Mouse (Mus musculus): ENCODE measurements at regions not wholly inside any gene's neighbourhood (a gene's known extent, or its start where the extent isn't known, plus 50 kb on each side); places are given as distances from the start of the nearest gene placed in this dataset.

GRCm38 (mm10) chr16:5380626-5381025 lies 124.8 kb upstream of the Eef2kmt start:
- 92% methylated on average over 3 of the region's 3 CpGs for WGBS
- H3K9ac ChIP-seq (ENCODE audit: low read depth, low read length), result no peak overlapping the region
- no peaks in the 10 kb centered on the region for H3K36me3 ChIP-seq (ENCODE audit: control insufficient read depth, insufficient read depth, low read length)

GRCm38 (mm10) chr16:5377001-5377400 lies 121.2 kb upstream of the Eef2kmt start:
- no peaks in the 10 kb centered on the region for H3K36me3 ChIP-seq (ENCODE audit: control insufficient read depth, insufficient read depth, low read length)
- no peaks in the 10 kb centered on the region for H3K4me1 ChIP-seq (ENCODE audit: control insufficient read depth, insufficient read depth, low read length)
- 88% methylated on average over 3 of the region's 3 CpGs for WGBS
- ATAC-seq, result no peak
- no peak overlapping the region for H3K4me2 ChIP-seq (ENCODE audit: low read length)
- no peaks in the 10 kb centered on the region for H3K27me3 ChIP-seq (ENCODE audit: control insufficient read depth, insufficient read depth, low read depth, low read length)
- H3K4me3 ChIP-seq (ENCODE audit: low read depth, low read length), result no peak overlapping the region
- H3K27ac ChIP-seq (ENCODE audit: low read length), result no peak overlapping the region
- no peaks in the 10 kb centered on the region for H3K9me3 ChIP-seq (replicated peaks; ENCODE audit: control insufficient read depth, low read length, poor library complexity, severe bottlenecking)
- H3K9ac ChIP-seq (ENCODE audit: low read depth, low read length), result no peak overlapping the region

More at GRCm38 (mm10) chr16:5380626-5381025, 124.8 kb upstream of the Eef2kmt start:
- no peaks in the 10 kb centered on the region for H3K9me3 ChIP-seq (replicated peaks; ENCODE audit: control insufficient read depth, low read length, poor library complexity, severe bottlenecking)
- H3K27ac ChIP-seq (ENCODE audit: low read length), result no peak overlapping the region
- H3K4me2 ChIP-seq (ENCODE audit: low read length), result no peak overlapping the region
- H3K4me1 ChIP-seq (ENCODE audit: control insufficient read depth, insufficient read depth, low read length), result peaks cover 9% of the 10 kb centered on the region
- H3K27me3 ChIP-seq (ENCODE audit: control insufficient read depth, insufficient read depth, low read depth, low read length), result no peaks in the 10 kb centered on the region
- ATAC-seq, result no peak
- no peak overlapping the region for H3K4me3 ChIP-seq (ENCODE audit: low read depth, low read length)

GRCm38 (mm10) chr16:5374818-5375605 lies 119.2 kb upstream of the Eef2kmt start:
- Histone ChIP-seq H3K4me2 (ENCODE audit: low read length) (no peak overlapping the region), H3K9me3 (replicated peaks; ENCODE audit: control insufficient read depth, low read length, poor library complexity, severe bottlenecking) (no peaks in the 10 kb centered on the region), H3K36me3 (ENCODE audit: control insufficient read depth, insufficient read depth, low read length) (no peaks in the 10 kb centered on the region), H3K27ac (ENCODE audit: low read length) (no peak overlapping the region), H3K9ac (ENCODE audit: low read depth, low read length) (no peak overlapping the region), H3K4me1 (ENCODE audit: control insufficient read depth, insufficient read depth, low read length) (no peaks in the 10 kb centered on the region), H3K4me3 (ENCODE audit: low read depth, low read length) (no peak overlapping the region), H3K27me3 (ENCODE audit: control insufficient read depth, insufficient read depth, low read depth, low read length) (no peaks in the 10 kb centered on the region)
- WGBS, result 61% methylated on average over 6 of the region's 6 CpGs
- no peak for ATAC-seq

- Histone ChIP-seq H3K9me3 (replicated peaks; ENCODE audit: control insufficient read depth, low read length, poor library complexity, severe bottlenecking) (no peaks in the 10 kb centered on the region), H3K27me3 (ENCODE audit: control insufficient read depth, insufficient read depth, low read depth, low read length) (no peaks in the 10 kb centered on the region), H3K4me1 (ENCODE audit: control insufficient read depth, insufficient read depth, low read length) (no peaks in the 10 kb centered on the region), H3K4me3 (ENCODE audit: low read depth, low read length) (no peak overlapping the region), H3K36me3 (ENCODE audit: control insufficient read depth, insufficient read depth, low read length) (no peaks in the 10 kb centered on the region), H3K9ac (ENCODE audit: low read depth, low read length) (no peak overlapping the region), H3K27ac (ENCODE audit: low read length) (no peak overlapping the region), H3K4me2 (ENCODE audit: low read length) (no peak overlapping the region)
- WGBS, result 83% methylated on average over 4 of the region's 4 CpGs
- ATAC-seq, result no peak
Measured at GRCm38 (mm10) chr16:5371175-5371893, 115.6 kb upstream of the Eef2kmt start.

DNA sequence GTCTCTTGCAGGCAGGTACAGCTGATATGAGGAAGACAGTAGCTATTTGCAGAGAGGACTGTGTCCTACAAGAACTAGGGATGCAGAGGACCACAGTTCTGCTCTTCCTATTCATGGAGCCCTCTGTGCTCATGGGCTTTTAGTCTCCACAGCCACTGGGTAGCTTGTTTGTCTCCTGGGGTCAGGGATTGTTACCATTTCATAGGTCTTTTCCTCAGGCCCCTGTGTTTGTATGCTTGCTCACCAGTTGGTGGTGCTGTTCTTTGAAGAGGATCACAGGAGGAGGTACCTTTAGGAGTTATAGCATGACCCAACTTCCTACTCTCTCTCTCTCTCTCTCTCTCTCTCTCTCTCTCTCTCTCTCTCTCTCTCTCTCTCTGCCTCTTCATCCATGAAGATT lies 114.7 kb upstream of the Eef2kmt start:
- ATAC-seq, result no peak
- Histone ChIP-seq H3K9me3 (replicated peaks; ENCODE audit: control insufficient read depth, low read length, poor library complexity, severe bottlenecking) (no peaks in the 10 kb centered on the region), H3K4me2 (ENCODE audit: low read length) (no peak overlapping the region), H3K36me3 (ENCODE audit: control insufficient read depth, insufficient read depth, low read length) (no peaks in the 10 kb centered on the region), H3K27me3 (ENCODE audit: control insufficient read depth, insufficient read depth, low read depth, low read length) (no peaks in the 10 kb centered on the region), H3K27ac (ENCODE audit: low read length) (no peak overlapping the region), H3K4me1 (ENCODE audit: control insufficient read depth, insufficient read depth, low read length) (no peaks in the 10 kb centered on the region), H3K9ac (ENCODE audit: low read depth, low read length) (no peak overlapping the region), H3K4me3 (ENCODE audit: low read depth, low read length) (no peak overlapping the region)

- no peak overlapping the region for H3K27ac ChIP-seq (ENCODE audit: low read length)
- H3K4me3 ChIP-seq (ENCODE audit: low read depth, low read length), result no peak overlapping the region
- no peaks in the 10 kb centered on the region for H3K36me3 ChIP-seq (ENCODE audit: control insufficient read depth, insufficient read depth, low read length)
- no peak overlapping the region for H3K4me2 ChIP-seq (ENCODE audit: low read length)
- no peaks in the 10 kb centered on the region for H3K4me1 ChIP-seq (ENCODE audit: control insufficient read depth, insufficient read depth, low read length)
- ATAC-seq, result no peak; the same call in 1 of the 2 replicates
- H3K27me3 ChIP-seq (ENCODE audit: control insufficient read depth, insufficient read depth, low read depth, low read length), result no peaks in the 10 kb centered on the region
- WGBS, result 25% methylated on average over 7 of the region's 7 CpGs
- no peaks in the 10 kb centered on the region for H3K9me3 ChIP-seq (replicated peaks; ENCODE audit: control insufficient read depth, low read length, poor library complexity, severe bottlenecking)
- H3K9ac ChIP-seq (ENCODE audit: low read depth, low read length), result no peak overlapping the region
Measured at GRCm38 (mm10) chr16:5368897-5369558, 113.2 kb upstream of the Eef2kmt start.

GRCm38 (mm10) chr16:5368357-5368756 lies 112.6 kb upstream of the Eef2kmt start:
- Histone ChIP-seq H3K4me2 (ENCODE audit: low read length) (no peak overlapping the region), H3K27me3 (ENCODE audit: control insufficient read depth, insufficient read depth, low read depth, low read length) (no peaks in the 10 kb centered on the region), H3K4me3 (ENCODE audit: low read depth, low read length) (no peak overlapping the region), H3K36me3 (ENCODE audit: control insufficient read depth, insufficient read depth, low read length) (no peaks in the 10 kb centered on the region), H3K9ac (ENCODE audit: low read depth, low read length) (no peak overlapping the region), H3K27ac (ENCODE audit: low read length) (no peak overlapping the region), H3K9me3 (replicated peaks; ENCODE audit: control insufficient read depth, low read length, poor library complexity, severe bottlenecking) (no peaks in the 10 kb centered on the region), H3K4me1 (ENCODE audit: control insufficient read depth, insufficient read depth, low read length) (no peaks in the 10 kb centered on the region)
- WGBS, result 62% methylated on average over 8 of the region's 8 CpGs
- ATAC-seq, result no peak

DNA sequence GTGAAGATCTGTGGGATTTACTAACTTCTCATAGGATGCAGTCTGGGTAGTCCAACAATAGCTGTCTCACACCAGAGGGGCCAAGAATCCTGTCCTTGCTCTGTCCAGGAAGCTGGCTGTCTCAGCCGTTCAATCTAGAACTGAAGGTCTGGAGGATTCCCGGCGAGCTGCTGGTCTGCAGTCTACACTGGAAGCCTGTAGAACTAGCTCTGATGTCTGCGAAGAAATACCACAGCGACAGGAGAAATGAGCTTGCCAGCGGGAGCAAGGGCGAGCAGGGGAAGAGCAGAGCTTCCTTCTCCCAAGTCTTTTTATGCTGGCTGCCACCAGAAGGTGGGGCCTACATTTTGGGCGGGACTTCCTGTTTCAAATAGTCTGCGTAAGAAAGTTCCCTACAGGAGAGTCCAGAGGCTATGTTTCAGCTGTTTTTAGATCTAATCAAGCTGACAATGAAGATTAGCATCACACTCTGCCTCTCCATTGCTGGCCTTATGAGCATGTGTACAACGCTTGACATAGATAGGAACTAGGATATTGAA lies 111.9 kb upstream of the Eef2kmt start:
- H3K4me3 ChIP-seq (ENCODE audit: low read depth, low read length), result no peak overlapping the region

GRCm38 (mm10) chr16:5366021-5366420 lies 110.2 kb upstream of the Eef2kmt start:
- WGBS, result 92% methylated on average over 3 of the region's 3 CpGs

More for the DNA sequence above, 111.9 kb upstream of the Eef2kmt start:
- no peak overlapping the region for H3K9ac ChIP-seq (ENCODE audit: low read depth, low read length)
- no peak for ATAC-seq
- H3K27me3 ChIP-seq (ENCODE audit: control insufficient read depth, insufficient read depth, low read depth, low read length), result no peaks in the 10 kb centered on the region
- no peak overlapping the region for H3K4me2 ChIP-seq (ENCODE audit: low read length)
- no peaks in the 10 kb centered on the region for H3K4me1 ChIP-seq (ENCODE audit: control insufficient read depth, insufficient read depth, low read length)
- no peaks in the 10 kb centered on the region for H3K36me3 ChIP-seq (ENCODE audit: control insufficient read depth, insufficient read depth, low read length)
- 85% methylated on average over 10 of the region's 10 CpGs for WGBS
- no peaks in the 10 kb centered on the region for H3K9me3 ChIP-seq (replicated peaks; ENCODE audit: control insufficient read depth, low read length, poor library complexity, severe bottlenecking)
- H3K27ac ChIP-seq (ENCODE audit: low read length), result no peak overlapping the region

More at GRCm38 (mm10) chr16:5366021-5366420, 110.2 kb upstream of the Eef2kmt start:
- no peak for ATAC-seq
- Histone ChIP-seq H3K9me3 (replicated peaks; ENCODE audit: control insufficient read depth, low read length, poor library complexity, severe bottlenecking) (no peaks in the 10 kb centered on the region), H3K27ac (ENCODE audit: low read length) (no peak overlapping the region), H3K9ac (ENCODE audit: low read depth, low read length) (no peak overlapping the region), H3K4me1 (ENCODE audit: control insufficient read depth, insufficient read depth, low read length) (no peaks in the 10 kb centered on the region), H3K4me2 (ENCODE audit: low read length) (no peak overlapping the region), H3K36me3 (ENCODE audit: control insufficient read depth, insufficient read depth, low read length) (no peaks in the 10 kb centered on the region), H3K27me3 (ENCODE audit: control insufficient read depth, insufficient read depth, low read depth, low read length) (no peaks in the 10 kb centered on the region), H3K4me3 (ENCODE audit: low read depth, low read length) (no peak overlapping the region)
